Mouse (Mus musculus) cerebellum, adult 2 months (tissue): Measurements from ENCODE around the gene Aktip.

Experiments
- CTCF ChIP-seq: fragments of 200-500 bp; IDR thresholded peaks from 2 replicates; pipeline ENCODE4 v1.5.1; 2011; ENCODE audit warnings: low read depth, mild to moderate bottlenecking, control low read depth, low read length, moderate library complexity, borderline replicate concordance; ENCODE audit not compliant: insufficient read depth
- POLR2A ChIP-seq: fragments of 200-500 bp; IDR thresholded peaks from 2 replicates; pipeline ENCODE4 v1.6.1; 2011; ENCODE audit warnings: low read length, control low read depth, borderline replicate concordance; ENCODE audit not compliant: insufficient read depth

DNA sequence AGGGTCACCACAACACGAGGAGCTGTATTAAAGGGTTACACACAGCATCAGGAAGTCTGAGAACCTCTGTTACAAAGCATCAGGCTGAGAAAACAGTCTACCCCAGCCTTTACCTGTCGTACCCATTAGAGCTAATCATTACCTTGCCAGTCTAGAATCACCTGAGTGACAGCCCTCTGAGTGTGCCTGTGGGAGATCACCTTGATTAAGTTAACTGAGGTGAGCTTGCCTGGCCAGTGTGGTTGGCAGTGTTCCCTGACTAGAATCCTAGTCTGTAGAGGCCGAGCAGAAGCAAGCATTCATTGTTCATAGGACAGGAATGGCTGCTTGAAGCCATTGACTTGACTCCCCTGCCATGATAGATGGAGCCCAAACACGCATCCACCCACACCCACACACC lies 58.9 kb downstream of the Aktip start:
- TF ChIP-seq CTCF (no peak), POLR2A (no peak)
